Mouse (Mus musculus): Measurements from ENCODE around the gene Tex12. TPM values are rescaled to one million over a fixed set of nuclear protein-coding genes. Genes with fewer than 3 reads are reported as not detected.

Tex12 gene
- polyA plus RNA-seq, 1 experiment = not detected

DNA sequence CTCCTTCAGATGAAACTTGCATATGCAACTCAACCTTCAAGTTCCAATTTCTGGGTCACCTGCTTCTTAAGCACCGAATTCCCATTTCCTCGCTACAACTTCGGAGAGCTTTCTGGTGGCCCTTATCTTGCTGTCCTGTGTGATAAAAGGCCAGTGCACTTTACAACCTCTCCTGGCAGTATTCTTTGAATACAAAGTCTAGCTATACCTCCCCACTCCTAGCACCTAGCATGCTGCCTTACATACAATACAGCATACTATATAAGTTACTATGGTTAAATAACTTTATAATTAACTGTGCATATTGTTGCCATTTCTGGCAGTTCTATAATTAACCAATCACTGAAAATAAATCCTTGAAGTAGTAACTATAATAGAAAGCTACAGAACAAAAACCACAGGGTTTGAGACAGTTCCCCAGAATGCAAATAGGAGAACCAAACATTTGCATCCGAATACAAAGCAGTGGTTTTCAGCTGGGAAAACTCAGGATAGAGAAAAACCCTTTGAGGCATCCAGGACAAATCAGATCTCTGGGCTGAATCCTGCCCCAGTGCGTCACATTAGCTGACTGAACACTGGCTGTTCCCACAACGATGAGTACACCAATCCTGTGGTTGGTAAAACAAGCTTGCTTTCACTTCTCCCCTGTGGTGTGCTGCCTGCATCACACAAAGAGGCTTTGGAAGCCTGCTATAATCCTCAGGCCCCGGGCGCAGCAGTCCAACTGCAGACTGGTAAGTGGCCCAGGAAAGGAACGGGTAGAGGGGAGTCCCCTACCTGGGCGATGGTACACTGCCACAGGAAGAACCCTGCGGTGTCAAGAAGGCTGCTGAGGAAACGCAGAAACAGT is 6.7 kb downstream of the Tex12 start, which contains the start of gene Il18:
Gene Il18 (plus strand): TSS at position 587 of the 853 bp plus-strand sequence.
- DNase-seq (ENCODE audit: low read depth) = peak; percentile 96
- TF ChIP-seq POLR2A (IDR thresholded peaks at IDR 0.05; ENCODE audit: borderline replicate concordance, extremely low read depth, insufficient read depth, insufficient read length, poor library complexity, severe bottlenecking) (peak; percentile 17; the same call in 1 of the 2 replicates), CTCF (IDR thresholded peaks at IDR 0.05; ENCODE audit: borderline replicate concordance, extremely low read depth, insufficient read depth, insufficient read length) (no peak)

DNA sequence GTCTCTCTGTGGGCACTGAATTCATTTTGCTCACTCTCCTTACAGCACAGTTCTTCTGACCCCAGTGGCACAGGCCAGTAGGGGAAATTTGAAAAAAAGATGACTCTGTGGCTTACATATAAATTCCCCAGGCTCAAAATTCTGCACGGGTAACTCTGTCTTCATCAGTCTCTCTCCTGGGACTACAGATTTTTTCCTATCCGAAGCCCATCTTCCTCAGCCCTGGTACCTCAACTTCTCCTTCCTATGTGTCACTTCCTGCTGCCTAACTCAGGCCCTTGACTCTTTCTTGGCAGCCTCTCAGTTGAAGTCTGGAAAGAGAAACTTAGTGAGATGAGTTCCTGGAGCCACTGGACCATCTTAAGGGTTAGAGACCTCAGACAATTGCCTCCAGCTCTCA is 7.6 kb downstream of the Tex12 start:
- TF ChIP-seq CTCF (IDR thresholded peaks at IDR 0.05; ENCODE audit: borderline replicate concordance, extremely low read depth, insufficient read depth, insufficient read length) (no peak), POLR2A (IDR thresholded peaks at IDR 0.05; ENCODE audit: borderline replicate concordance, extremely low read depth, insufficient read depth, insufficient read length, poor library complexity, severe bottlenecking) (no peak)

DNA sequence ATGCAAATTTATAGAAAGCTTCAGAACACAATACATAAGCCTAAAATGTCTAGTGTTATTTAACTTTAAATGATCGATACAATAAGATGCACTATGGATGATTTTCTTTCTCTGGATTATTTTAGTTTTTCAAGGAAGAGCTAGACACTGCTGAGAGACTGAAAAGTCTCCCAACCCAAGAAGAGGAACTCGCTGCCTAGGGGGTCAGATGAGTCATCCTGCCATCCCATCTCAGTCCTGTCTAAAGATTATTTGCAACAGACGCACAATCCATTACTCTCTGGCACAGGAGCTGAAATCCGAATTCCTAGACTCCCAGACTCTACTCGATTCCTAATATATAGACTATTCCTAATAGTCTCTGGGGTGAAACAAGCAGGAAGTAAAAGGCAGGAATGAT is 8.9 kb downstream of the Tex12 start:
- TF ChIP-seq CTCF (IDR thresholded peaks at IDR 0.05; ENCODE audit: borderline replicate concordance, extremely low read depth, insufficient read depth, insufficient read length) = no peak
- TF ChIP-seq POLR2A (IDR thresholded peaks at IDR 0.05; ENCODE audit: borderline replicate concordance, extremely low read depth, insufficient read depth, insufficient read length, poor library complexity, severe bottlenecking) = no peak
- no peak for DNase-seq (ENCODE audit: low read depth)

More for the DNA sequence above, 7.6 kb downstream of the Tex12 start:
- no peak for DNase-seq (ENCODE audit: low read depth)

DNA sequence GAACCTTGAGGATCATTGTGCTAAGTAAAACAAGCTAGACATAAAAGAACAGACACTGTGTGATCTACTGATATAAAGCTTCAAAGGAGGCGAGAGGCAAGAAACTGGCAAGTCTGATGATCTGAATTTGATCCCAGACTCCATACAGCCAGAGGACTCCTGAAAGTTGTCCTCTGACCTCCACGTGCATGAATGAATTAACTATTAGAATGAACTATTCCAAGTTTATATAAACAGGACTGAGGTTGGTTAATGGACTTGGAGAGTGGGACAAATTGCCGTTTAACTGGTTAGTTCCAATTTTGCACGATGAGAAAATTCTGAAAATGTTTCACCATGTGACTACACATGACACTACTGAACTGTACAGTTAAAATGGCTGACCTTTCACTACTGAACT is 12.2 kb downstream of the Tex12 start:
- no peak for DNase-seq (ENCODE audit: low read depth)
- TF ChIP-seq CTCF (IDR thresholded peaks at IDR 0.05; ENCODE audit: borderline replicate concordance, extremely low read depth, insufficient read depth, insufficient read length) (no peak), POLR2A (IDR thresholded peaks at IDR 0.05; ENCODE audit: borderline replicate concordance, extremely low read depth, insufficient read depth, insufficient read length, poor library complexity, severe bottlenecking) (no peak)

DNA sequence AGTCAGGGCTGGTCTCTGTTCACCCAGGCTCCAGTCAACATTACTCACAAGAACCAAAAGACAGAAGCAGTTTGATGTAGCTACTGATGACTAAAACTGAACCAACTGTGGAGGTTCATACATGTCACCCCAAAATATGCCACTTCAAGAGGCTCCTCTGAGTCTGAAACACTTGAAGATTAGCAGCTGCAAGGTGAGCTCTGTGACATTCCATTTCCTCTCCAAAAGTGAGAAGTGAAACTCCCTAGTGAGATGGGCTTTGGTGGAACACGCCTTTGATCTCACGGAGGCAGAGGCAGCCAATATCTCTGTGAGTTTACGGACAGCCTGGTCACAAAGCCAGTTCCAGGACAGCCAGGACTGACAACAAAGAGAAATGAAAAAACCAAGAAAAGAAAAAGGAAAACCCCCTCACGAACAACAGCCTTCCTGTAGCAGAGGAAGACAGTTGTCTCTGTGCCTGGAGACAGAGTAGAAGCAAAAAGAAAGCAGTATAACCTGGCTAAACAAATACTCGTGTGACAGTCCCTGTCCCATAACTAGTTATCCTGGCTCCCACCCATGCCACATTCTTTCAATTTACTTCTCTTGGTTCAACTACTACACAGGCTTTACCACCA is 13.2 kb downstream of the Tex12 start:
- TF ChIP-seq CTCF (IDR thresholded peaks at IDR 0.05; ENCODE audit: borderline replicate concordance, extremely low read depth, insufficient read depth, insufficient read length) (no peak), POLR2A (IDR thresholded peaks at IDR 0.05; ENCODE audit: borderline replicate concordance, extremely low read depth, insufficient read depth, insufficient read length, poor library complexity, severe bottlenecking) (no peak)
- no peak for DNase-seq (ENCODE audit: low read depth)

DNA sequence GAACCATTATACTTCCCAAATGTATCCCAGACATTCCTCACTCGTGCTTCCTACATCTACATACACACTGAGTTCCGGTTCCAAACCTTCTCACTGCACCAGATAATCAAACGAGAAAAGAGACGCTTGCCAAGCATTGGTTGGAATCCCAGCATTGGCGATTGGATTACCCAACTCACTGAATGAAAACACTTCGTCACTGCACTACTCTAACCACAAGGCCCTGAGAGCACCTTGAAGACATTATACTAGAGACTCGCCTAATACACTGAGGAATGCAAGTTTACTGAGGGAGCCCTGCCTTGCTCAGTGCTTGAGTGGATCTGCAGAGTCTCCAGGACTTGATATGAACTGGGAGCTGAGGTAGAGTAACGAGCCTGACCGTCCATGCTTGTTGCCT is 18.7 kb downstream of the Tex12 start:
- no peak for DNase-seq (ENCODE audit: low read depth)
- no peak for TF ChIP-seq CTCF (IDR thresholded peaks at IDR 0.05; ENCODE audit: borderline replicate concordance, extremely low read depth, insufficient read depth, insufficient read length)
- no peak for TF ChIP-seq POLR2A (IDR thresholded peaks at IDR 0.05; ENCODE audit: borderline replicate concordance, extremely low read depth, insufficient read depth, insufficient read length, poor library complexity, severe bottlenecking)

DNA sequence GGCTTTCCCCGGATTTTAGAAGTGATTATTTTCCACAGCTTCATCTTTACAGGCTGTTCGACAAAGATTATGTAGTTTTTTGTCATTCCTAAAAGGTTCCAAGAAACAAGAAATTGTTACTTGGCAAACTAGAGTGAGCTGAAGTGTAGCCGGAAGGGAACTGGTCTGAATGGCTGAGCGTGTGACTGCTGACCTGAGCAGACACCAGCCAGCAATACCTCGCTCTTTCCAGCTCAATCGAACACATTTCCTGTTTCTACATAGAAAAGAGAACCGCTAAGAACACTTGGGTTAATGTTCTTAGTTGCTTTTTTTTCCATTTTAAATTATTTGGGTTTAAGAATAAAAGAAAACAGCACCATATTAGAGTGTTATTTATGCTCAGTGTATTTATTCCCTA is 21.0 kb downstream of the Tex12 start:
- TF ChIP-seq POLR2A (IDR thresholded peaks at IDR 0.05; ENCODE audit: borderline replicate concordance, extremely low read depth, insufficient read depth, insufficient read length, poor library complexity, severe bottlenecking) = no peak
- no peak for TF ChIP-seq CTCF (IDR thresholded peaks at IDR 0.05; ENCODE audit: borderline replicate concordance, extremely low read depth, insufficient read depth, insufficient read length)

DNA sequence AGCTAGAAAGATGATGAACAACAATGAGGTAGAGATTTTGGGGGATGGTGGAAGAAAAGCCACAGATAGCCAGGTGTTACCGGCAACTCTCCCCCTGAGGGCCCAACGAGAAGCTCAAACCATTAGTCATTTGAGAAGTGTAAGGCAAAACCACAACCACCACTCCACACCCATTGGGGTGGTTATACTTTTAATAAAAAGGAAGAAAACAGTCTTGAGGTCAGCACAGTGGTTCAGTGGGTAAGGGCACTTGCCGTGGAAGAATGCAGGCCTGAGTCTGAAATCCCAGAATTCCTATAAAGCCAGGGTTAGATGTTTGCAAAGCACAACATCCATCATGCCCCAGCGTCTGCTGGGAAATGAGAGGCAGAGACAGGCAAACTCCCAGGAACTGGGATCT is 23.8 kb downstream of the Tex12 start:
- DNase-seq (ENCODE audit: low read depth) = no peak
- TF ChIP-seq POLR2A (IDR thresholded peaks at IDR 0.05; ENCODE audit: borderline replicate concordance, extremely low read depth, insufficient read depth, insufficient read length, poor library complexity, severe bottlenecking) (no peak), CTCF (IDR thresholded peaks at IDR 0.05; ENCODE audit: borderline replicate concordance, extremely low read depth, insufficient read depth, insufficient read length) (no peak)

More for the DNA sequence above, 21.0 kb downstream of the Tex12 start:
- DNase-seq (ENCODE audit: low read depth) = peak; percentile 7

DNA sequence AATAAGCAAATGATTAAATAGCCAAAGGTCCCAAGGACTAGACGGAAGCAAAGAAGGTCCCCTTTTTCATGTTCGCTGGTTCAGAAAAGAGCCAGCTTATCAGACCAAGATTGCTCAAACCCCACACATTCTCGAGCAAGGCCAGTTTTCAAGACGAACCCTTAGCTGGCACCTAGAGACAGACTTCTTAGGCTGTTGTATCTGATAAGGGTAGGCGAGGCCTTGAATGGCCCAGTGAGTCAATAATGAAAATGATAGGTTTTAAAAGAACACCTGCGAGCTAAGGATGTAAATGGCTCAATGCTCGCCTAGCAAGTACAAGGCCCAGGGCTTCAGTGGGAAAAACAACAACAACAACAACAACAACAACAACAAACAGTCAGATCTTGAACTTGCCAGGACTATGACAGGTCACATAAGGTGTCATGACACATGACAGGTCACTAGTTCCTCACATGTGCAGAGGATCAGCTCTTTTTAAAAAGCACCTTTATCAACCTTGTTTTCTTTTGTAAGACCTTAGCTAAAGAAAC is 24.5 kb downstream of the Tex12 start:
- DNase-seq (ENCODE audit: low read depth) = no peak
- TF ChIP-seq CTCF (IDR thresholded peaks at IDR 0.05; ENCODE audit: borderline replicate concordance, extremely low read depth, insufficient read depth, insufficient read length) (no peak), POLR2A (IDR thresholded peaks at IDR 0.05; ENCODE audit: borderline replicate concordance, extremely low read depth, insufficient read depth, insufficient read length, poor library complexity, severe bottlenecking) (no peak)

DNA sequence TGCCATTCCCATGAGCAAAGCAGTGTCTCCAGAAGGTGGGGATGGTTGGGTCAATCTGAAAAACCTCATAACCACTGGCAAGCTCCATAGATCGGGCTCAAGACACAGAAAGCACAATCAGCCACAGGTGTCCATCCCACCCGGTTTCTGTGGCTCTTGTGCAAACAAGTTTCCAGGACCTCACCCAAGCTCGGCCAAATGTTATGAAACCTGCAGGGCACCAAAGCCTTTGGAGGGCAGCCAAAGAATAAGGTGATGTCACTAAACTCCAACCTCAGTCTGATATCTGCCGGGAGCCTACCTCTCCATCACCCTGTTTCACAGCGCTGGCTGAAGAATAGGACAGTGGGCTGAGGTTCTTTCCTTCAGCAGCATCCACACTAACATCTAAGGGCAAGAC is 25.2 kb downstream of the Tex12 start:
- no peak for DNase-seq (ENCODE audit: low read depth)
- TF ChIP-seq POLR2A (IDR thresholded peaks at IDR 0.05; ENCODE audit: borderline replicate concordance, extremely low read depth, insufficient read depth, insufficient read length, poor library complexity, severe bottlenecking) (no peak), CTCF (IDR thresholded peaks at IDR 0.05; ENCODE audit: borderline replicate concordance, extremely low read depth, insufficient read depth, insufficient read length) (no peak)

DNA sequence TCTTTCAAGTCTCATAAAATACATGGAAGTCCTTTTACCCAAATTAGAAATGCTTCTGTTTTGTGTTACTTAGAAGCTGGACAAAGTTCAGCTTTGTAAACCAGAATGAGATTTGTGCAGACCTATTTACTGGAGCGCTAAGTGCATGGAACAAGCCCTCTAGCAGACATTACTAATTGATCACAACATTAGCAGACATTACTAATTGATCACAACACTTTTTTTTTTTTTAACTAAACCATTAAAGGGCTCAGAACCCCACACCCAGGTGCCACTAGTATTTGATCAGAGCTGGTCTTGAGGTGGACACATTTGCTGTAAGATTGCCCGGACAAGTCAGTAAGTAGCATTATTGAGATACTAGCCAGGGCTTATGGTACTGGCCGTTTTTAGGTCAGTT is 27.3 kb downstream of the Tex12 start:
- DNase-seq (ENCODE audit: low read depth) = peak; percentile 8
- TF ChIP-seq CTCF (IDR thresholded peaks at IDR 0.05; ENCODE audit: borderline replicate concordance, extremely low read depth, insufficient read depth, insufficient read length) (no peak), POLR2A (IDR thresholded peaks at IDR 0.05; ENCODE audit: borderline replicate concordance, extremely low read depth, insufficient read depth, insufficient read length, poor library complexity, severe bottlenecking) (no peak)

All from brain, embryonic 14.5 days (tissue).